Mouse (Mus musculus) stomach, embryonic 16.5 days (tissue): ENCODE measurements around the gene Rhbg. TPM values are rescaled to one million over a fixed set of nuclear protein-coding genes. Genes with fewer than 3 reads are reported as not detected.
"Not testable (repeated sequence)": the region's sequence is repeated elsewhere in the genome, so short reads cannot be mapped to it uniquely, and the experiment has no call there.

Experiments used
- ATAC-seq: fragments of 200-750 bp; cut with Nextera tagmentation; 2 replicates; pipeline ENCODE4 v1.8.0; 2017; ENCODE audit warnings: moderate number of reproducible peaks, moderate TSS enrichment; ENCODE audit not compliant: insufficient read depth, low FRiP score
- H3K27ac ChIP-seq: fragments of 300-500 bp; sonication (generic); 2 replicates; pipeline ENCODE4 v1.5.1; 2014; ENCODE audit warnings: low read length
- H3K27me3 ChIP-seq: fragments of 300-500 bp; sonication (generic); 2 replicates; pipeline ENCODE4 v1.6.1; 2014; ENCODE audit warnings: low read length, control low read depth, mixed read lengths; ENCODE audit not compliant: control insufficient read depth, insufficient read depth
- H3K36me3 ChIP-seq: fragments of 300-500 bp; sonication (generic); 2 replicates; pipeline ENCODE4 v1.6.1; 2014; ENCODE audit warnings: low read length; ENCODE audit not compliant: control insufficient read depth, insufficient read depth
- H3K4me1 ChIP-seq: fragments of 300-500 bp; sonication (generic); 2 replicates; pipeline ENCODE4 v1.6.1; 2014; ENCODE audit warnings: low read length, control low read depth, mixed read lengths; ENCODE audit not compliant: control insufficient read depth, insufficient read depth
- H3K4me2 ChIP-seq: fragments of 300-500 bp; sonication (generic); 2 replicates; pipeline ENCODE4 v1.6.1; 2014; ENCODE audit warnings: low read depth, low read length, mixed read lengths
- H3K4me3 ChIP-seq: fragments of 300-500 bp; sonication (generic); replicated peaks from 2 replicates; pipeline ENCODE4 v1.5.1; 2014; ENCODE audit warnings: mild to moderate bottlenecking, low read length
- H3K9ac ChIP-seq: fragments of 300-500 bp; sonication (generic); 2 replicates; pipeline ENCODE4 v1.6.1; 2014; ENCODE audit warnings: low read length
- H3K9me3 ChIP-seq: fragments of 300-500 bp; sonication (generic); replicated peaks from 2 replicates; pipeline ENCODE4 v1.6.1; 2016; ENCODE audit warnings: low read length, control low read depth; ENCODE audit not compliant: control insufficient read depth
- WGBS: fragments of 180-500 bp; shearing (Covaris S2); extraction: QIAGEN DNeasy Blood & Tissue Kit; methylation state at CpG from one replicate; pipeline ENCODE4 v1.1.7; 2014; 5-methylcytosine and 5-hydroxymethylcytosine counted together
- polyA plus RNA-seq: library from polyadenylated mRNA; unstranded; fragments of >200 nt; fragmentation: Nextera tagmentation; extraction: Ambion mirVana; gene quantifications from 2 replicates; pipeline ENCODE4 v1.2.1, GENCODE M21; 2015

Rhbg gene
- polyA plus RNA-seq, 1 experiment from 2014 or later, result 11.7 TPM

DNA sequence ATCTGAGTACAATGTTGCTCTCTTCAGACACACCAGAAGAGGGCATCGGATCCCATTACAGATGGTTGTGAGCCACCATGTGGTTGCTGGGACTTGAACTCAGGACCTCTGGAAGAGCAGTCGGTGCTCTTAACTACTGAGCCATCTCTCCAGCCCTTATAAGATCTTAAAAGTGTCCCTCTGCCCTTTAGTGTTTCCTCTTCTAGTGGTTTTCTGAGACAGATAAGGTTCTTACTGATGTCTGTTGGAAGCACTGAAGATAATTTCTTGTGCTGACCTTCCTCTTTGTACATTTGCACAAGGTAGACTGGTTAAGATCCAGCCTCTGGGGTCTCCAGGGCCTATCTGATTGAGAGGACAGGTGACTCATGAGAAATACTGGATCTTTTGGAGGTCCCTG lies 16.8 kb upstream of the Rhbg start:
- H3K36me3 ChIP-seq, H3K27me3 ChIP-seq, H3K4me3 ChIP-seq, ATAC-seq, H3K9me3 ChIP-seq, H3K4me2 ChIP-seq, H3K4me1 ChIP-seq, H3K9ac ChIP-seq, H3K27ac ChIP-seq: not testable (repeated sequence)
- WGBS, result 95% methylated on average over 2 of the region's 2 CpGs

GRCm38 (mm10) chr3:88268991-88269390 lies 14.5 kb upstream of the Rhbg start:
- H3K9ac ChIP-seq, result no peak overlapping the region
- H3K4me1 ChIP-seq, result no peaks in the 10 kb centered on the region
- no peak overlapping the region for H3K4me2 ChIP-seq
- H3K27me3 ChIP-seq, result no peaks in the 10 kb centered on the region
- no peaks in the 10 kb centered on the region for H3K9me3 ChIP-seq
- no peak overlapping the region for H3K4me3 ChIP-seq
- 82% methylated on average over 5 of the region's 5 CpGs for WGBS
- ATAC-seq, result no peak
- no peak overlapping the region for H3K27ac ChIP-seq
- no peaks in the 10 kb centered on the region for H3K36me3 ChIP-seq

GRCm38 (mm10) chr3:88268014-88268413 lies 13.5 kb upstream of the Rhbg start:
- 73% methylated on average over 6 of the region's 6 CpGs for WGBS
- not testable (repeated sequence) for H3K27me3 ChIP-seq, H3K36me3 ChIP-seq, H3K9me3 ChIP-seq, H3K27ac ChIP-seq, H3K4me2 ChIP-seq, ATAC-seq, H3K9ac ChIP-seq, H3K4me1 ChIP-seq, H3K4me3 ChIP-seq

DNA sequence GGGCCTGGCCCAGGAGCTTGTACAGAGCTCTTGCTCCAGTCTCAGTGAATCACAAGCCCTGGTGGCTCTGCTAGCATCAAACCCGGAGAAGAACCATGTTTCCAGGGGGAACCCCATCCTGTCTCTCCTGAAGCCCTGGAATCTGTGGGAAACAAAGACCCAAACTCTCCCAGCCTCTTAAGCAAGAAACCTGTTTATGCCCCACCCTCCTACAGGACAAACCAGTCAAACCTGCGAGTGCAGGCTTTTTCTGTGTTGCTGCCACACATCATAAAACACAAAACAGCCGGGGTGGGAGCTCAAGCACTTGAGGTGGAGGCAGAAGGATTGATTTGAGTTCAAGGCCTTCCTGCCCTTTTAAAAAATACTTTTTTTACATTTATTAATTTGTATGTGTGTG lies 7.8 kb upstream of the Rhbg start:
- H3K27me3 ChIP-seq, result no peaks in the 10 kb centered on the region
- H3K9ac ChIP-seq, result no peak overlapping the region
- no peaks in the 10 kb centered on the region for H3K36me3 ChIP-seq
- H3K27ac ChIP-seq, result peak overlapping the region; percentile 56
- no peak overlapping the region for H3K4me3 ChIP-seq
- no peaks in the 10 kb centered on the region for H3K9me3 ChIP-seq
- H3K4me2 ChIP-seq, result no peak overlapping the region
- no peak for ATAC-seq
- no peaks in the 10 kb centered on the region for H3K4me1 ChIP-seq
- WGBS, result 53% methylated on average over 3 of the region's 3 CpGs

GRCm38 (mm10) chr3:88256382-88256781 lies 1.9 kb upstream of the Rhbg start:
- no peak overlapping the region for H3K4me3 ChIP-seq
- ATAC-seq, result peak; percentile 4; the same call in 1 of the 2 replicates
- peaks cover 13% of the 10 kb centered on the region for H3K27me3 ChIP-seq
- WGBS, result 60% methylated on average over 7 of the region's 7 CpGs
- peaks cover 14% of the 10 kb centered on the region for H3K4me1 ChIP-seq
- no peak overlapping the region for H3K9ac ChIP-seq
- no peaks in the 10 kb centered on the region for H3K36me3 ChIP-seq
- no peak overlapping the region for H3K27ac ChIP-seq
- H3K9me3 ChIP-seq, result no peaks in the 10 kb centered on the region
- H3K4me2 ChIP-seq, result no peak overlapping the region

DNA sequence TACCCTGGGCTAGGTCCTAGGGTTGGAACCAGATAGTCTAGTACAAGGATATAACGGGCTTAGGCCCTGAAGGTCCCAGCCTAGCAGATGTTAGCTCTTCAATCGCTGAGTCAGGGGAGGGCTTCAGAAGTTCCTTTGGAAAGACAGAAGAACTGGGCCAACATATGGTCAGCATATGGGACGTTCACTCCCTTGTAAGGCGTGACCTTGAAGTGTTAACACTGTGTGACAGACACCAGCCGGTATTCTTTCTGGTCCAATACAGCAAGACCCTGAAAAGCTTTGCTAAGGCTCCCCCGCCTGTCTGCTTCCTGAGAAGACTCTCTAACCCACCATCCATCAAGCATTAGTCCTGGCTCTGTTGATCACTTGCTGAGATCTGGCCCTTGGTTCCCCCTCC lies 1.4 kb upstream of the Rhbg start:
- WGBS, result 41% methylated on average over 6 of the region's 6 CpGs
- H3K4me1 ChIP-seq, result peaks cover 14% of the 10 kb centered on the region
- H3K9ac ChIP-seq, result no peak overlapping the region
- peaks cover 13% of the 10 kb centered on the region for H3K27me3 ChIP-seq
- H3K4me2 ChIP-seq, result no peak overlapping the region
- no peaks in the 10 kb centered on the region for H3K9me3 ChIP-seq
- peak; percentile 80 for ATAC-seq
- H3K36me3 ChIP-seq, result no peaks in the 10 kb centered on the region
- H3K27ac ChIP-seq, result no peak overlapping the region
- no peak overlapping the region for H3K4me3 ChIP-seq

DNA sequence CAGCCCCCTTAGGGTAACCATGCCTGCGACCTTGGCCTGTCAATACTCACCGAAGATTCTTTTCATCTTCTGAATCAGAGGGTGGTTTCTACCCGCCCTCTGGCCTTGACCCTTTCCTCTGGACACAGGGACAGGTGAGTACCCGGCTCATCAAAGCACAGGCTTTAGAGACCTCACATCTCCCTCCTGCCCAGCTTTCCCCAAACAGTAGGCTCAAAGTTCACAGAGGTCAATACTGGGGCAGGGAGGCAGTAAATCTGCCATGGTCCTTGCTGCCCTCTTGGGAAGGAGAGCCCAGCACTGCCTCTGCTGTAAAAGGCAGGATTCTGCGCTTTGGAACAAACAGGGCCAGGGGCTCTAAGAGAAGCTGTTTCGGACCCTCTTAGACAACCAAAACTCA lies 1.8 kb downstream of the Rhbg start:
- ATAC-seq, result no peak
- no peak overlapping the region for H3K27ac ChIP-seq
- no peak overlapping the region for H3K9ac ChIP-seq
- H3K4me1 ChIP-seq, result peaks cover 14% of the 10 kb centered on the region
- H3K4me2 ChIP-seq, result no peak overlapping the region
- H3K27me3 ChIP-seq, result peaks cover 13% of the 10 kb centered on the region
- 70% methylated on average over 6 of the region's 6 CpGs for WGBS
- no peaks in the 10 kb centered on the region for H3K9me3 ChIP-seq
- H3K4me3 ChIP-seq, result no peak overlapping the region
- no peaks in the 10 kb centered on the region for H3K36me3 ChIP-seq

DNA sequence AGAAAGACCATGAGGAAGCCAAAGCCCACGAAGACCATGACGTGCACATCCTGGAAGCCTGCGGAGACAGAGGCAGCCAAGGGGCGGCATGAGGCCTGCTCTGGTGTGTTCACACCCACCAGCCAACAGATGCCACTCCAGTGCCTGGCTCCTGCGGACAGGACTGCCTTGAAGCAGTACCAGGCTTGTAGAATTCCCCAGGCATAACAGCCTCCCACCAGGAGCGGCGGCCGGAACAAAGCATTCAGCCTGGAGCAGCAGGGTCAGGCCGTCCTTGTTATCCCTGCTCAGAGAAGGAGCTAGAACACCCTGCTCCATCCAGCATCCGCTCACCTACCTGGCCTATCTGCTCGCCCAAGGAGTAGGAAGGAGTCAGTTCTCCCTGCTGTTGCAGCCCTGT lies 6.1 kb downstream of the Rhbg start:
- peaks cover 8% of the 10 kb centered on the region for H3K27me3 ChIP-seq
- no peak overlapping the region for H3K4me2 ChIP-seq
- H3K9me3 ChIP-seq, result no peaks in the 10 kb centered on the region
- no peak overlapping the region for H3K9ac ChIP-seq
- no peak for ATAC-seq
- H3K27ac ChIP-seq, result no peak overlapping the region
- H3K4me1 ChIP-seq, result 0 out of 2 replicates have a peak, but pooled peaks cover 3% of the 10 kb centered on the region
- H3K4me3 ChIP-seq, result no peak overlapping the region
- H3K36me3 ChIP-seq, result no peaks in the 10 kb centered on the region
- WGBS, result 80% methylated on average over 11 of the region's 11 CpGs

GRCm38 (mm10) chr3:88247666-88248065 lies 6.8 kb downstream of the Rhbg start:
- Histone ChIP-seq H3K4me3 (no peak overlapping the region), H3K27ac (no peak overlapping the region), H3K9me3 (no peaks in the 10 kb centered on the region), H3K27me3 (peaks cover 15% of the 10 kb centered on the region), H3K36me3 (no peaks in the 10 kb centered on the region), H3K9ac (no peak overlapping the region), H3K4me2 (no peak overlapping the region), H3K4me1 (0 out of 2 replicates have a peak, but pooled peaks cover 3% of the 10 kb centered on the region)
- peak; percentile 27; the same call in 1 of the 2 replicates for ATAC-seq
- 49% methylated on average over 9 of the region's 9 CpGs for WGBS

GRCm38 (mm10) chr3:88245811-88246210 lies 8.7 kb downstream of the Rhbg start:
- peak; percentile 63; the same call in 1 of the 2 replicates for ATAC-seq
- no peaks in the 10 kb centered on the region for H3K9me3 ChIP-seq
- WGBS, result 18% methylated on average over 13 of the region's 13 CpGs
- H3K36me3 ChIP-seq, result no peaks in the 10 kb centered on the region
- no peak overlapping the region for H3K4me2 ChIP-seq
- H3K4me1 ChIP-seq, result 0 out of 2 replicates have a peak, but pooled peaks cover 6% of the 10 kb centered on the region
- no peak overlapping the region for H3K4me3 ChIP-seq
- H3K27me3 ChIP-seq, result peaks cover 33% of the 10 kb centered on the region
- H3K9ac ChIP-seq, result no peak overlapping the region
- H3K27ac ChIP-seq, result no peak overlapping the region
